Comparison of ENCODE assay signal across 17 mouse cellular contexts in the genomic region with DNA sequence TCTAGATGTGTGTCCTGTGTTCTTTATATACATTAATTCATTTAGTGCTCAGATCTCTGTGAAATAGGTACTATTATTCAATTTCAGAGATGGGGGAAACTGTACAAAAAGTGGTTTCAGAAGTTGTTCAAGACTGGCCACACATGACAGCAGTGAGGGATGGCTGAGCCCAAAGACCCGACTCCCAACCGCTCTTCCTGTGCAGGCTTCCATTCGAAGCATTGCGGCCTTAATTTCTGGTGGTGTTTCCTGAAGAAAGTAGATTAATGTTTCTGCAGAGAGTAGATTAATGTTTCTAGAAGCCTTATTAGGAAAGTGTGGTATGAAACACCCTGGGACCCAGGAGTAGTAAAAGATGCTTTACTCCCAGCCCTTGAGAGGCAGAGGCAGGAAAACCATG.
"Had no signal": no experiment of that assay in that cellular context is flagged by ENCODE, and none has a peak within 500 bp of the region (broad histone marks: within the 10 kb centered on the region; RNA-seq: fewer than 3 reads in every experiment).

No protein-coding gene starts in this region.

- H3K9me3 ChIP-seq: stomach, embryonic 15.5 days had no signal

- H3K36me3 ChIP-seq: lung, embryonic 15.5 days; midbrain, embryonic 15.5 days; neural tube, embryonic 12.5 days; stomach, embryonic 15.5 days had no signal

- H3K27ac ChIP-seq: lung, embryonic 15.5 days; macrophage; midbrain, embryonic 13.5 days; midbrain, embryonic 15.5 days; neural tube, embryonic 12.5 days; stomach, embryonic 15.5 days; stomach, postnatal 0 days had no signal

- H3K4me1 ChIP-seq: lung, embryonic 15.5 days; stomach, embryonic 15.5 days had no signal

- H3K9ac ChIP-seq: liver, postnatal 0 days; lung, embryonic 15.5 days; midbrain, embryonic 13.5 days; midbrain, embryonic 15.5 days; neural tube, embryonic 12.5 days; stomach, embryonic 15.5 days had no signal

- DNase-seq: liver, postnatal 0 days; lung, adult 2 months; lung, postnatal 14 days; lung, postnatal 36 days; right cerebral cortex, postnatal 14 days; thymus, adult 2 months; thymus, postnatal 14 days; thymus, postnatal 36 days had no signal

- H3K27me3 ChIP-seq: lung, embryonic 15.5 days; stomach, embryonic 15.5 days had no signal

- ATAC-seq: liver, postnatal 0 days; lung, postnatal 0 days; midbrain, embryonic 13.5 days; midbrain, embryonic 15.5 days had no signal

- H3K4me2 ChIP-seq: lung, embryonic 15.5 days; midbrain, embryonic 11.5 days; midbrain, embryonic 13.5 days; midbrain, embryonic 15.5 days; neural tube, embryonic 12.5 days; stomach, embryonic 15.5 days had no signal

- H3K4me3 ChIP-seq: lung, embryonic 15.5 days; midbrain, embryonic 13.5 days; midbrain, embryonic 15.5 days; neural tube, embryonic 12.5 days; stomach, embryonic 15.5 days had no signal
